Mouse (Mus musculus) CD8-positive naive resting alpha-beta T cell, adult 2 months (primary cell): ENCODE results near the gene Tuba8.

Experiments used
- DNase-seq, 2 experiments: peaks; one replicate each; pipeline ENCODE4 v3.0.0; 2022; ENCODE audit warnings: low read depth in 2 of 2, low spot score in 2 of 2

The Tuba8 gene

DNA sequence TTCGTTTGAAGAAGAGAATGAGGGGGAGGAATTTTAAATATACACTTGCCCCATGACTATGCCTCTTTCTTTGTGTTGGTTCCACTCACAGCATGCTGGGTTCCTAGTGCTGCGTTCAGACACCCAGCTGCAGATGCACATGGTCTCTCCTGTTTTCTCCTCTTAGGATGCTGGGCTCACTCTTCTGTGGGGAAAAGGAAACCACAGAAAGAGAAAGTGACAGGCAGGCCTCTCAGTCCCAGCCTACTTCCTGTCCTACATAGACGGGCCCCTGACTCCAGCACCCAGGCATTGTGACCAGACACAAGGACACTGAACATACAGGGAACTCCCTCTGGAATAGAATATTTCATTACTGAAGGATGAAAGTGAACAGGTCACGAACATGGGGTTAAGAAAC, 15.5 kb downstream of the Tuba8 start:
- DNase-seq = no peak

DNA sequence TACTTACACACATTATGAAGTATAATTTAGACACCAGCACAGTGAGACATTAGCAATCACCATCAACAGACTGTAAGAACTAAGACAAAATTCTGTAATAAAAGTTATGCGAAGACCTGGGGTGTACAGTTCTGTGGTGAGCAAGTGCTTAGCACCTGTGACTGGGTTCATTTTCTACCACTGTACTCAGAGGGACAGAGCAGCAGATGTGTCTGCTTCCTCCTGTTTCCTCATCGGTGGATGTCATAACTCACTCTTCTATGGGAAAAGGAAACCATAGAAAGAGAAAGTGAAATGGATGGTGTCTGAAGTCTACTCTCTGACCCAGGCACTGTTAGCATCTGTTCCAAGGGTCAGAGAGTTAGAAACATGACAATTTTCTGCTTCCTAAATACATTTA, 16.2 kb downstream of the Tuba8 start:
- no peak for DNase-seq

GRCm38 (mm10) chr6:121228421-121228820, 17.9 kb downstream of the Tuba8 start:
- DNase-seq = no peak

DNA sequence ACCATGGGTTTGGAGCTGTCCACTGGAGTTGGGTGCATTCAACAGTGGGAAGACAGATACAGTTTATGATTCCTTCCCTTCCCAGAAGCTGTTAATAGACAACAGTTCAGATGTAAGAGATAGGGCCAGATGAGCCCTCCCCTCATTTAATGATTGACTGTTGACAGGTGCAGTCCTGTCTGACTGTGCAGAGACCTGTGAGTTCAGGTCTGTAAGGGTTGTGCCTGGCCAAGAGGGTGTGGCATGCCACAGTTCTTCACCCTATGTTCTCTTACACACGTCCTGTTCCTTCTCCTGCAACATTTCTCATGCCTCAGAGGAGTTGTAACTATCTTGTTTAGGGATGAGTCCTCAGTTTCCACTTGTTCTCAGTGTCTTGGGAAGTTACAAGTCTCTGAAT, 22.2 kb downstream of the Tuba8 start:
- DNase-seq = no peak

DNA sequence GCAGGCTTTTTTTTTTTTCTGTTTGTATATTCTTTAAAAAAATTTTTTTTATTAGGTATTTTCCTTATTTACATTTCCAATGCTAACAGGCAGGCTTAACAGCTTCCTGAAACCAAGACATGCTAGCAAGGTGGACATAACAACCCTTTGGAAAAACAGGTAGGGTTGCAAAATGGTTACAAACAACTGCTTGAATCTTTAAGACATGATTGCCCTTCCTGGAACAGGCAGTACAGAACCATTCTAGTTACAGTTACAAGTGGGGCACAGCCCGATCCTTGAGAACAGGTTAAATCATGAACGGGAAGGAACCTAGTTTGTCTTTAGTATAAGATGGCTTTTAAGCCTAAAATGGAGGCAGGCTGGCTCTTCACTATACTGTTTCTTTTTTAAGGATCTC, 25.9 kb downstream of the Tuba8 start:
- no peak for DNase-seq

DNA sequence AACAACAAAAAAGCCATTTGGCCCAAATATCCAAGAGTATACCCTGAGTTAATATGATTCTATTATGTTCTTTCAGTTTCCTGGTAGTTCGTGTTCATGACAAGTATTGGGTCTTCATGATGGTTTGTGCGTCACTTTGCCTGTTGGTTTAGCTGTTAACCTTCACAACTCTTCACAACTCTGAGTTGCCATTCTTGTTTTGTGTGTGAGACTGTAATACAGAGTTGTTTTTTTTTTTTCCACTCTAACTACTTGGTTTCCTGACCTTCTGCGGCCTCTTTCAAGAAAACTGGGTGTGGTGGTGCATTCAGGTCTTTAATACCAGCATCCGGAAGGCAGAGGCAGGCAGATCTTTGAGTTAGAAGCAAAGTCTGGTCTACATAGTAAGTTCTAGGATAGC, 27.7 kb downstream of the Tuba8 start:
- no peak for DNase-seq

- no peak for DNase-seq
Measured at GRCm38 (mm10) chr6:121241780-121242179, 31.3 kb downstream of the Tuba8 start.

DNA sequence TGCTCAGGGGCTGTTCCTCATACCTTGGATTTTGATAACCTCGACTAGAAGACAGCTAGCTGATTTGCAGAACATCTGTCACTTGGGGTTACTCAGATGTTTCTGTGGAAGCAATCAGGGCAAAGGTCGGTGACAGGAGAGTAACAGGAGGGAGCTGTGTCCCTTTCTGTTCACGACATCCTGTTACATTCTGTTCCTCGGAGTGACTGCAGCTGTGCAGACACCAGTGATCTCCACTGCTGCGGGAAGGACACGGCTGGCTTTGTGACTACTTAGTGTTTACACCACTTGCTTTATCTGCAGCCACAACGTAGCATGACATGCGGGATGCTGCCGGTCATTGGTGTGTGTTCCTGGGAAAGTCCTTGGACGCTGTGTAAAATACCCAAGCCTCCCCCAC, 32.7 kb downstream of the Tuba8 start:
- DNase-seq = no peak

DNA sequence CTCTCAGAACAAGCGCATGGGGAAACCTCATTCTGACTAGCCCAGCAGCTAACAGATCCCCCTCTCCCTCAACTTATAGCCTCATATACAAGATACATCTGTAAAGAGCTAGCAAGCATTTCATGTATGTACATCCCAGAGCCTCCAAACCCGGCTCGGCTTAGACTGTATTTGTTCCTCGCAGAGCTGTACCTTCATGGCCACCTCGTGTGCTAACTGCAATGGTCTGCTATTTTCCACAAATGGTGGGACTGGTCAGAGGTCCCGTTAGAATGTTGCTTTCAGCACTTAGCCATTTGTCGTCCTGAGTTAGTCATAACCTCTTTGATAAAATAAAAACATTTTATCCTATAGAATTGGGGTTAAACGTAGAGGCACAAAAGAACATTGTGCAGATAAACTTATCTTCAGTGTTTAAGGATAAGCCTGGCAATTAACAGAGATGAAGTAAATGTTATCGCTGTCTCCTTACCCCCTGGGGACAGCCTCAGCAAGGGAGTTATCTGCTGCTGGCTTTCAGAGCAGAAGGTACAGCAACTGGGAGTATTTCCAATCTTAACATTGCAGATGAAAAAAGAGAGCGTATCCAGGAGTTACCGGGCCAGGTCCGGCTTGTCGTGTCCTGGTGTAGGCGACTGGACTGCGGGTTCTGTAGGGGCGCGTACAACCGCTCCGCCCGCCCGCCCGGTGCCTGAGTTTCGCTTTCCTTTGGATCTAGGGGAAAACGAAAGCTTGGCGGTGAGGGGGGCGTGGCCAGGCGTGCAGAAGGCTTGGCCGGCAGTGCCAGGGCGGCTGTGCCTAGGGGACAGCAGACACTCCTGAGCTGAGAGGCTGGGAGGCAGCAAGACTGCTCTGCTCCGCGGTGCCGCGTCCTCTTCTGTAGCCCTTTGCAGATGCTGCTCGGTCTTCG, 34.9 kb downstream of the Tuba8 start, which contains the start of gene Usp18:
TSS of gene Usp18 (plus strand) at position 780 of the 910 bp plus-strand sequence.
- peak; percentile 79 to 85 for DNase-seq

DNA sequence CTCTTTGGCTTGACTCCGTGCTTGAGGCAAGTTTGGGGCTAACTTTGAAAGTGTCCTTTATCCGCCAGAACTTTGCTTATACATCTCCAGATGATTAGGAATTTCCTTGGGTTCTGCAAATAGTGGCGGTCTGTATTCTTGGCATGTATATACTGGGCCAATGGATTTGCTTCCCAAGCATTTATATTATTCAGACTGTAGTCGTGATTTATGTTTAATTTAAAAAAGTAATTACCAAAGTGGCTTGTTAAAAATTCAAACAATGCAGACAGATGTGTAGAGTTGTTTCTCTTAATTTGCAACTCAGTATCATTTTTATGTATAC, 35.5 kb downstream of the Tuba8 start:
- DNase-seq = no peak

DNA sequence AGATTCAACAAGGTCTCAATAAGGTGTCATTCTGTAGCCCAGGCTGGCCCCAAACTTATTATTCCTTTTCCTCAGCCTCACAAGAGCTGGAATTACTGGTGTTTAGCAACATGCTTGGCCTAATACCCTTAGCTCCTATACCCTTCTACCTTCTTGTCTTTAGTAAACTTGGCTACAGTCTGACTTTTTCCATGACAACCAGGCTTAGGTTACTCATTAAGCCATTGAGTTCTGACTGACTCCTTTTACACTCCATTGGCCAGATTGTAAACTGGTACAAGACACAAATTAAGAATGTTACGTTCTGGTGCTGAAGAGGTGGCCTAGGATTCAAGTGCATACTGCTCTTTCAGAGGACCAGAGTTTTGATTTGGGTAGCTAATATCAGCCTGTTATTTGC, 39.9 kb downstream of the Tuba8 start:
- no peak for DNase-seq

GRCm38 (mm10) chr6:121251256-121251655, 40.8 kb downstream of the Tuba8 start:
- DNase-seq = no peak

DNA sequence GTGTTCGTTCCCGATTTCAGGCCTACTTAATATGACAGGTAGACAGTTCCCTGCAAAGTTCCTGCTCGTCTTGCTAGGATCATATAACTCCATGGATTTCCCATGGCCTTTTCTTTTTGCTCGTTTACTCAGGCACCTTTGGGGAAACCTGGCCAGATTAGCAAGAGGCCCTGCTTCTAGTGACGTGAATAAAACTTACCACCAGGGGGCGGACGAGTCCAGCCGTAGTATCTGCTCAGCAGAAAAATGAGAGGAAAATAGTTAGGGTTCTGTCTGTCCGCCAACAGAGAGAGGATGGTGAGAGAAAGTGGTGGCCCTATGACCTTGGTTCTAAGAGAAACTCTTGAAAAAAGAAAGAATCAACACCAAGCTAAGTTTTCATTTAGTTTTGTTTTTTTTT, 50.1 kb downstream of the Tuba8 start:
- DNase-seq = peak; percentile 70 to 84

GRCm38 (mm10) chr6:121261233-121261632, 50.7 kb downstream of the Tuba8 start:
- no peak for DNase-seq

- DNase-seq = no peak
Measured at GRCm38 (mm10) chr6:121262004-121262403, 51.5 kb downstream of the Tuba8 start.

DNA sequence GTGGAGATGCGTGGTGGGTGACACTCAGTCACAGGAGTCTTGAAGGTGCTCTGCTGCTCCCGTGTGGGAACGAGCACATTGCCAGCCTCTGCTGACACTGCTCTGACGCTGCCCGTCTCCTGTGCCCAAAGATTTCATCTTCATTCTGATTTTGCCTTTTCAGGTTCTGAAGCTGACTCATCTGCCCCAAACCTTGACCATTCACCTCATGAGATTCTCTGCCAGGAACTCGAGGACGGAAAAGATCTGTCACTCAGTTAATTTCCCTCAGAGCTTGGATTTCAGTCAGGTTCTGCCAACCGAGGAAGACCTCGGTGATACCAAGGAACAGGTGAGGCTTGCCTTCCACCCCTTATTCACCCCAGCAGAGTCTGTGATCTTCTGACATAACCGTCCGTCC, 52.0 kb downstream of the Tuba8 start:
- no peak for DNase-seq

DNA sequence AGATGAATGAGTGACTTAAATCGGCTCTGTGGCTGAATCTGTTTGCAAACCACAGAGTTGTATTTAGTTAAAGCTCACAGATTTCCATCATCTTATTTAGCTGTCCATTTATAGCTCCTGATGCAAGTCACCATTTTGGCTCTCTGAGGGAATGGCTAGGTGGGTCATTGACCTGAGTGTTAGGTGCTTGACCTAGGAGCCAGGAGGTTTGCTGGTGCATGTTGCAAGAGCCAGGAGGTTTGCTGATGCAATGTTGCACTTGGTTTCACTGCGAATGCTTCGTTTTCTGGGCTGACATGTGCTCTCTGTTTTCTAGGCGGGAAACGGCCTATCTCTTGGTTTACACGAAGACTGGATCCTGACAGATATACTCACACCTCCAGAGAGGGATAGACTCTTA, 59.7 kb downstream of the Tuba8 start:
- no peak for DNase-seq

DNA sequence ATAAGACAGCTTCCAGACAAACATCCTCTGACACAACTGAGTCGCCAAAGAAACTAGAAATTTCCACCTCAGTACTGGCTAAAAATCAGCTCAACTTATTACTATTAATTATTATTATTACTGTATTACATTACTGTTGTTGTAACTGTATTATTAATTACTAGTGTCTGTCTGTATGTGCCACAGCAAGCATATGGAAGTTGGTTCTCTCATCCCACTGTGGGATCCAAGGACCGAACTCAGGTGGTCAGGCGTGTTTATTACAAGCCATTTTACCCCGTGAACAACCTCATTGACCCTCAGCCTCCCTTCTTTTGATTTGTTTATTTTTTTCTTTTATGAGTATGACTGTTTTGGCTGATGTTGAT, 61.2 kb downstream of the Tuba8 start:
- DNase-seq = no peak

DNA sequence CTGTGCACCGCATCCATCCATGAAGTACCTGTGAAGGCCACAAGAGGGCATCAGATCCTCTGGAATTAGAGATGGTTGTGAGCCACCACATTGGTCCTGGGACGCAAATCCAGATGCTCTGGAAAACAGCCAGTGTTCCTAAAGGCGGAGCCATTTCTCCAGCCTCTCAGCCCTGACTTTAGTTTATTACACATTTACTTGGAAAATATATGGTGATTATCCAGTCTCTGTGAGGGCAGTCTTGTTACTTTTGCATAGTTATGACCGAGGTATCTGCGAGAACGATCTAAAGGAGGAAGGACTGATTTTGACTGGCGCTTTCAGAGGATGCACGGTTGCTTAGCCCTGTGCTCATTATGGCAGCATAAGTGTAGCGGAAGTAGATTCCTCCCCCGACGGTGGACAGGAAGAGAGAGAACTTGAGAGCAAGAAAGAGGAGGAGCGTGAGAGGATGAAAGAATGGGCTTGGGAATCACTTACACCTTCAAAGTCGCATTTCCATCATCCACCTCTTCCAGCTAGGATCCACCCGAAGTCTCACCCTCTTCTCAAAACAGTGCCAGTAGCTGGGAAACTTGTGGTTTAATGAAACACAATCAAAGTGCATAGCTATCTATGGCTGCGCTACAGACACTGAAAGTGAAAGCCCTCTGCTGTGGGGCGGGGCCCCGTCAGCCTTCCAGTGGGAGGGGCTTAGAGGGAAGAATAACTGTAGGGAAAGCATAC, 61.7 kb downstream of the Tuba8 start:
- peak; percentile 60 to 81 for DNase-seq

- DNase-seq = peak; percentile 44 to 58
Measured at GRCm38 (mm10) chr6:121274356-121274755, 63.9 kb downstream of the Tuba8 start.
